Mouse (Mus musculus): ENCODE results near the gene Rpl3.
"Not testable (repeated sequence)": the region's sequence is repeated elsewhere in the genome, so short reads cannot be mapped to it uniquely, and the experiment has no call there.

Gene Rpl3

DNA sequence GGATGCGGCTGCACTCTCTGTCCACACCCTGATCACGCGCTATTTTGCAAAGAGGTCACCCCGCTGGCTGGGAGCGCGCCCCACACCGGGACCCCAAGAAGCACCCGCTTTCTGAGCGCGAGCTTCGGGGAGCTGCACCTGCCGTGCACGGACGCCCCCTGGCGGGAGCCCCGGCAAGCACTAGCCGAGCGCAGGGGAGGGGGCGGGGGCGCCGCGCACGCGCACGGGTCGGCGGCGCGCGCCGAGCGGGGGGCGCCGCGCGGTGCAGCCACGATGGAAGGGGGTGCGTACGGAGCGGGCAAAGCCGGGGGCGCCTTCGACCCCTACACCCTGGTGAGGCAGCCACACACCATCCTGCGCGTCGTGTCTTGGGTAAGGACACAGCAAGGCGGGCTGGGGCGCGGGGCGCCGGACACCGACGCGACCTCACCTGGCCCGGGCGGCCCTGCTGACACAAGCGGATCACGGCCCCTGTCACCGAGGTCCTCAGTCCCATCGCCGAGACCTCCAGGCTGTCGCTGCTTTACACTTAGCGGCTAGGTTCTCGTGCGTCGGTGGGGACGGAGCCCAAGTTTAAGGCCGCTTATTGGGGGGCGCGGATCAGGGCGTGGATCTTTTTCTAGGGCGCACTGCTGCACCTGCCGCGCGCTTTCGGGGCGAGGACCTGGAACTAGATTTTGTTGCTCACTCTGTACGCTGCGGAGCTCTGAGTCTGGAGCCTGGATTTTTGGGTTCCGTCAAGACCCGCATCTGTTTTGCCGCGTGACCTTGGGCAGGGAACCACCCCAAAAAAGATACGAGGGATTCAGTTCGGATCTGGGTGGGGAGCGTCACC is at the start of gene Rpl3, which contains the start of gene Syngr1:
Gene Rpl3, minus strand, starts transcription at position 748 of the 835 bp plus-strand sequence.
Gene Syngr1, plus strand, starts transcription at position 214 of the 835 bp plus-strand sequence.
- DNase-seq (ENCODE audit: low read depth, low spot score): peak; percentile 61

DNA sequence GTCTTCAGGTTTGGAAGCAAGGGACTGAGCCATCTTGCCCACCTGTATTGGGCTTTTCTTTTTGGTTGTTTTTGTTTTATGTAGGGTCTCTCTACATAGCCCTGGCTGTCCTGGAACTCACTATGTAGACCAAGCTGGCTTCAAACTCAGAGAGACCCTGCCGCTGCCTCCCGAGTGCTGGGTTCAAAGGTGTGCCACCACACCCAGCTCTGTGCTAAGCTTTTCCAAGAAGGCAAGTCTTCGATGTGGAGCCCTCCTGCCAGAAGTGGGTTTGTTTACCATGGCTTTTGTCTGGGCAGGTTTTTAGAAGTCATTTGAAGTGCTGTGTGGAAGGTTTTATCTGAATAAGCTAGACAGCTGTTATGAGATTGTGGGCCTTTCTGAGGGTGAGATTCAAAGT is 49.2 kb upstream of the Rpl3 start:
- no peak for DNase-seq (ENCODE audit: low read depth, low spot score)

DNA sequence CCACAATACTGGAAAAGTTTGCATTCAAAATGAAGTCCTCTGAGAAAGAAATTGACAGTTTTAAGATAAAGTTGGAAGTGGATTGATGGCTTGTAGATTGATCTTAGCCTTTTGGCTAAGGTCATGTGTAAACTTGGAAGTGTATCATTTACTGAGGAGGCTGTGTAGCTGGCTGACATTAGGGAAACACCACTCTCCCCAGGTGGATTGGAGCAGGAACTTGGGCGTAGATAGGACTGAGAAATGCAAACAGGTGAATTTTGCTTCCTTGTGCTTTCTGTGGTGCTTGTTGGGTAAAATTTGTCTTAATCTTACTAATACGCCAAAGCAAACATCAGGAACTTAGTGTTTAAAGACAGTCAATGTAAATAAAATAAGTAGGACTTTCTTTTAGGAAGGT is 48.6 kb upstream of the Rpl3 start:
- DNase-seq (ENCODE audit: low read depth, low spot score): no peak

DNA sequence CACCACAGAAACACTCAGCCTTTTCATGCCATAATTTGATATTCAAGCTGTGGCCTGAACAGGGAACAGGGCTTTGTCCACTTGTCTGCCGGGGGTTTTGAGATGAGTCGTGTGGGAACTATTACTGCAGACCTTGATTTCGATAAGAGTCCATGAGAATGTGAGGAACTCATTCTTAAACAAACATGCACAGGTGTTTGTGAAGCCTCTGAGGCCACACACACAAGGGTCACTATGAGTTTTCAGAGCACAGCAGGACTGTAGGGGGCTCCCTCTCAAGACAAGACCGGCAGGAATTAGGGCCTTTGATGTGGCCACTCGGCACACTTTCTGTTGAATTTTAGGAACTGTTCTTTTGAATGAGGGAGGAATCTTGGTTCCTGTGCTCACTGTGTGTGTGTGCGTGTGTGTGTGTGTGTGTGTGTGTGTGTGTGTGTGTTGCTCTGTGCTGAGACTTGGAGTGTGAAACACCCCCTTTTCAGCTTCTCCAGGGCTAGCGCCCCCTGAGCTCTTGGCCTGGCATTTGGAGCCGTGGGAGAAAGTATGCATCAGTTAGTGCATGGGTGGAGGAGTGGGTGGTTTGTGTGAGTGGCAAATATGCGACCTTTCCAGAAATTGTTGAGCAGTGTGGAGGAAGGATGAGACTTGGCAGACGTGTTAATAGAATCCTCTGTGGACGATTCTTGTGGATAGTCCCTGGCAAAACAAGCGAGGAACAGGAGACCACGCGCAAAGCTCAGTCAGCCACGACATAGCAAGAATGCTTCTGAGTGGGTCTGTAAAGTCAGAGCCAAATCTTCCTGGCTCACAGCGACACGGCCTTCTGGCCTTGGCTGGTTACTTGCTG is 46.5 kb upstream of the Rpl3 start:
- no peak for DNase-seq (ENCODE audit: low read depth, low spot score)

DNA sequence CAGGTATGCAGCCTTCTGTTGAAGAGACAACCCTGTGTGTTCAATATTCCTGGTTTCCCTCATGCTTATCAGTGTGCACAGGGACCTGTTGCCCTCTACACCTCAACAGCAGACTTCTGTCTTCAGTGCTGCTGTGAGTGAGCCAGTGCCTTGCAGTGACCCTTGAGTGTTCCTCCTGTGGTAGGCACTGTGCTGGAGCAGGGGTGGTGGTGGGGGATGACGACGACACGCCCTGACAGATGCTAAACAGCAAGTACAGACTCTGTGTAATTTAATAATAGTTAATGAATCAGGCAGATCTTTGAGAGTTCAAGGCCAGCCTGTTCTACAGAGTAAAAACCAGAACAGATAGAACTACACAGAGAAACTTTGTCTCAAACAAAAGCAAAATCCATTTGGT is 45.0 kb upstream of the Rpl3 start:
- no peak for DNase-seq (ENCODE audit: low read depth, low spot score)

- DNase-seq (ENCODE audit: low read depth, low spot score): no peak
These were observed 43.8 kb upstream of the Rpl3 start for GRCm38 (mm10) chr15:80135499-80135898.

DNA sequence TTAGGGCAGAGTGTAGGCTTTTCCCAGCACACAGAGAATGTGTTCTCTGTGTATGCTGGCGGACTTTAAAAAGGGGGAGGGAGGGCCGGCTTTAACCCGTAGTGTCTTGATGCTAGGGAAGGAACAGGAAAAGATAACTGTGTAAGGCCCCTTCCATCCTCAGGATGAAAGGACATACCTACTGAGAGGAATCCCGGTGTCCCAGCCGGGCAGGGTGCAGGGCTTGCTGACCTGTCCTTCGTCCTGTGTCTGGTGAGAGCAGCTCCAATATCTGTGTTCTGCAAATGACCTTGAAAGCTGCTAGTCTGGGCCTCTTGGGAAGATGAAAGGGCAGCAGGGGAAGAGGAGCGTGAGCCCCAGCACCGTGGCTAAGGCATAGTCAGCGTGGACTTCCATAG is 42.8 kb upstream of the Rpl3 start:
- no peak for DNase-seq (ENCODE audit: low read depth, low spot score)

DNA sequence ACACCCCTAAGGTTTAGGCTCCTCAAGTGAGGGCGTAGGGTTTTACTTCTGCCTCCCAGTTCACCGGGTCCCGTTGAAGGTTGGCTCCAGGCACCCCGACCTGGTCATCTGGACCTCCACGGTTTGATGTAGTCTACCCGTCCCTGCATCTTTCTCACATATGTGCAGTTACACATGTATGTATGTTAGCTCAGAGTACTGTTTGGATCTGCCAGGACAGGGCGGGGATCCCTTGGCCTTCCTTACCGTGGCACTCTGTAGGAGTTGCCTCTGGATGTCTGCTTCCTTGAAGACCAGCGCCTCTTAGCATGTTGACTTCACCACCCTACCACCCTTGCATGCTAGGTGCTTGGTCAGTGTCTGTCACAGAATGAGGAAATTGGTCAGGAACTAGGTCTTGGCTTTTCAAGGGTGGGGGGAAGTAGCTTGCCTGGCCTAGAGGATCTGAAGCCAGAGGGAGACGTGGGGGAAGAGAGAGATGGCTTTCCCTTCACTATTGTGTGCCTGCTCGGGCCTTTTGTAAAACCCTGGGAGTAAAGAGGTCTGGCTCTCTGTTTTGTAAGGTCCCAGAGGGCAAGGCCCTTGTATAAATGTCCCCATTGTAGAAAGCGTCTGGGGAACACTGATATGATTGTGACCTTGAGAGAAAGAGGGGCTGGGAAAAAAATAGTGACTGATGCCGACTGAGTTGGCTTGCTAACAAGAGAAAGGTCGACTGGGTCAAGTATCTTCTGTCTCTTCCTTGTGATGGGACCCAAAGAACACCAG is 42.2 kb upstream of the Rpl3 start:
- DNase-seq (ENCODE audit: low read depth, low spot score): no peak

DNA sequence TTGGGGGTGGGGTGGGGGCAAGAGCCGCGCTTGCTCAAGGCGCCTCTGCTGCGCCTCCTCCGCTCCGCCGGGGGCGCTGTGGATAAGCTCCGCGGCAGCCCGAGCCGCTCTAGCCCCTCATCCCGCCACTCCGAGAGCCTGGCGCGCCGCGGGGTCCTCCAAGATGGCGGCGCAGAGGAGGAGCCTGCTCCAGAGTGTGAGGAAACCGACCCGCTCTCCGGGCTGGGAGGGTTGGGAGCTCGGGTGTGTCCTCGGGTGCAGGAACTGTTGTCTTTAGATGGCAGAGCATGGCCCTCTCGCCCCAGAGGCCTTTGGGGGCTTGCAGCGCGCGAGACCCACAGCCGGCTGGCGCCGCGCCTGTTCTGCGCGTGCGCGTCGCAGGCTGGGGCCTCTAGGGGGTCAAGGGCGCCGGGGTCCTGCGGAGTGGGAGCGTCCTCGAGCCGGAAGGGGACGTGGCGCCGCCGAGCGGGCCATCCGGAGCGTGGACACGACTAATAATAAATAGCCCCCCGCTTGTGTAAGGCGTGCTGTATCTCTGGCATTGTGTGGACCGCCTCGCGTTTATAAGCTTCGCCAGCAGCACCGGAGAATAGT is 41.4 kb upstream of the Rpl3 start, which contains the start of gene Tab1:
Gene Tab1, plus strand, starts transcription at position 135 of the 594 bp plus-strand sequence.
- peak; percentile 95 for DNase-seq (ENCODE audit: low read depth, low spot score)

DNA sequence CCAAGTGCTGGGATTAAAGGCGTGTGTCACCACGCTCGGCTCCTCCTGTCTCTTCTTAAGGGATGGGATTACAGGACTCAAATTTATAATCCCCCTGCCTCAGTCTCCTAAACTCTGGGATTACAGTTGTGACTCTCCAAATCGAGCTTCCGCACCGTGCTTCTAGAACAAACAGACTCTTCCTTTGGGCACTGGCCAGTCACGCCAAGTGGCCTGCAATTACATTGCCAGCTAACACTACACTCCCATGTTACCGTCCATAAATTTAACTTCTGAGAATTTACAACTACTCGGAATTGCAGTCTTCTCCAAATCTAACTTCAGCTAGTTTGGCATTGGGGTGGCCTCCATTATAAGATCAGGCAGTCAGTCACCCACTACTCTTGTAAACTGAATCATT is 40.8 kb upstream of the Rpl3 start:
- no peak for DNase-seq (ENCODE audit: low read depth, low spot score)

- no peak for DNase-seq (ENCODE audit: low read depth, low spot score)
These were observed 39.8 kb upstream of the Rpl3 start for GRCm38 (mm10) chr15:80131421-80131820.

DNA sequence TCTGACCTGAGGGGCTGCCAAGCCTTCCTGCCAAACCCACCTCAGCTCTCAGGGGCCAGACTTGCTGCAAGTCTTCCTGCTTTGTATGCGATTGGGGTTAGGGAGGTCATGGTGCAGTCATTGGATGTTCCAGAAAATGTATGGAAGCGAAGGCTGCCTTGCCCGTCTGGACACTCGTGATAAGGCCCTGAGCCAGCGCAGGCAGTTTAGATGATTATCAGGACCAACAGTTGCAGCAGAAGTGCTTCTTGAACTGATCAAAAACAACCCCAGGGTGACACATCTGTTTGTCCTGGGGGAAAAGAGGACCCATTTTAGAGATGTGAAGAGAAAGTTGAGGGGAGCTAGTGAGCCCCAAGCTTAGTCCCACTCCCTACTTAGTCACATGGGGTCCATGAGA is 39.0 kb upstream of the Rpl3 start:
- DNase-seq (ENCODE audit: low read depth, low spot score): no peak

GRCm38 (mm10) chr15:80129982-80130381 is 38.3 kb upstream of the Rpl3 start:
- no peak for DNase-seq (ENCODE audit: low read depth, low spot score)

GRCm38 (mm10) chr15:80127191-80127590 is 35.5 kb upstream of the Rpl3 start:
- DNase-seq (ENCODE audit: low read depth, low spot score): peak; percentile 49

- no peak for DNase-seq (ENCODE audit: low read depth, low spot score)
These were observed 33.0 kb upstream of the Rpl3 start for GRCm38 (mm10) chr15:80124651-80125050.

GRCm38 (mm10) chr15:80122431-80122830 is 30.8 kb upstream of the Rpl3 start:
- DNase-seq (ENCODE audit: low read depth, low spot score): not testable (repeated sequence)

- no peak for DNase-seq (ENCODE audit: low read depth, low spot score)
These were observed 30.2 kb upstream of the Rpl3 start for GRCm38 (mm10) chr15:80121721-80122325.

- no peak for DNase-seq (ENCODE audit: low read depth, low spot score)
These were observed 27.4 kb upstream of the Rpl3 start for GRCm38 (mm10) chr15:80119076-80119475.

DNA sequence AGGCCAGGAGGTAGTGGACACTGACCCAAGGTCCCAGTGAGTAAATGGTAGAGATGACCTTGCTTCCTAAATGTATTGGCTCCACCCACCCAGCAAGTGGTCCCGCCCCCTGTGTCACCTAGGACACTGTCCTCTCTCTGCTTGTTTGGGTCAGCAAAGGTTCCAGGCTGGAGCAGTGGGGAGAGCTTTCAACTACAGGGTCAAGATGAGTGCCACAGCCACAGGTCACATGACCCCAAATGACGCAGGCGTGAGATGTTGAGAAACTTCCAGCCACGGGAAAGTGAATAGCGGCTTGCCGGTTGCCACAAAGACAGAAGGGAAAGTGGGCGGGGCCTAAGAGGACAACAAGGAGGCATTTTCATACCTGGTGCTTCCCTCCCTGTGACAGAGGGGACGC is 25.5 kb upstream of the Rpl3 start:
- peak; percentile 90 for DNase-seq (ENCODE audit: low read depth, low spot score)

DNA sequence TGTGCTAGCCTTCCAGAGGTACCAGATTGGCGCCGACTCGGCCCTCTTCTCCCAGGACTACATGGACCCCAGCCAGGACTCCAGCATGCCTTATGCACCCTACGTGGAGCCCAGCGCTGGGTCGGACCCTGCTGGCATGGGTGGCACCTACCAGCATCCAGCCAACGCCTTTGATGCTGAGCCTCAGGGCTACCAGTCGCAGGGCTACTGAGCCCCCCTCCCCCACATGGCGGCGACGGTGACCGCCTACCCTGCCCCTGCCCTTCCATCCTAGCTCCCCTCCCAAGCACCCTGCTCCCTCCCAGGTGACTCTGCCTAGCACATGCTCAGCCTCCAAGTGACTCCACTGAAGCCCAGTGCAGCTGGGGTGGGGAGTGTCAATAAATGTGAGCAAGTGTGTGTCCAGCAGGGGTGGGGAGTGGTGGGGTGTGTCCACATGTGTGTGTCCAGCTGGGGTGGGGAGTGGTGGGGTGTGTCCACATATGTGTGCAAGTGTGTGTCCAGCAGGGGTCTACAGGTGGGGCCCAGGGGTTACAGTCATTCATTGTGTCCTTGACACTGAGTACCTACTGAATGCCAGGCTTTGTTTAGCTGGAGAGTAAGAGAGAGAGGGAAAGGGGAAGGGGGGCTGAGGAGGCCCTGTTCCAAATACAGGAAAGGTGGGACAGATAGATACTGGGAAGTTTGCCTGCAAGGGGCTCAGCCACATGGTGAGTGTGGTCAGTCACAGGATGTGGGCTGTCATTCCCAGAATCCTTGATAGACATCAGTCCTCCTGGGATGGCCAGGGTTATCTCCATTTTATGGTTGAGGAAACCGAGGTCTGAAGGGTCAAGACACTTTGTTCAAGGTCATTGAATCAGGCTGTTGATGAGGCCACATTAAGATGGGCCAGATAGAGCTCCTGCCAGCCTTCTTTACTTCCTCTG is 24.5 kb upstream of the Rpl3 start:
- DNase-seq (ENCODE audit: low read depth, low spot score): peak; percentile 41
